Comparison of ENCODE assay signal across 8 mouse cellular contexts in genomic region chr9:112174407-112175357, GRCm38 (mm10).
DNase-seq lines count a peak whose midpoint lies in the region; ATAC-seq and TF ChIP-seq lines count a peak whose summit lies in the region.

No protein-coding gene starts in this region.

- no peaks in the 10 kb centered on the region for H3K9me3 ChIP-seq in kidney, embryonic 15.5 days (replicated peaks)
- no peaks in the 10 kb centered on the region for H3K9me3 ChIP-seq in embryonic facial prominence, embryonic 10.5 days
- H3K9me3 ChIP-seq in hindbrain, postnatal 0 days (ENCODE audit: low read length): no peaks in the 10 kb centered on the region

- intact Hi-C loops in left cerebral cortex, postnatal 10 days (cut with DNase I): no loop called here

- ATAC-seq in kidney, embryonic 15.5 days (replicated peaks; ENCODE audit: low FRiP score): peak; percentile 82; the same call in 1 of the 2 replicates
- ATAC-seq in hindbrain, postnatal 0 days: no peak

- H3ac ChIP-seq in myocyte (ENCODE audit: control insufficient read depth, insufficient read length): no peak overlapping the region

- peak overlapping the region; percentile 32 for H3K4me2 ChIP-seq in kidney, embryonic 15.5 days
- peak overlapping the region; percentile 1; the same call in 1 of the 2 replicates for H3K4me2 ChIP-seq in hindbrain, postnatal 0 days (ENCODE audit: low read depth, low read length)
- peak overlapping the region; percentile 30 for H3K4me2 ChIP-seq in myocyte (ENCODE audit: low read depth)

- 24% methylated on average over 15 of the region's 15 CpGs for WGBS in kidney, embryonic 15.5 days
- WGBS in embryonic facial prominence, embryonic 10.5 days: 19% methylated on average over 15 of the region's 15 CpGs
- 24% methylated on average over 15 of the region's 15 CpGs for WGBS in hindbrain, postnatal 0 days

- no peak overlapping the region for H3K27ac ChIP-seq in kidney, embryonic 15.5 days
- H3K27ac ChIP-seq in embryonic facial prominence, embryonic 10.5 days (replicated peaks): no peak overlapping the region
- no peak overlapping the region for H3K27ac ChIP-seq in hindbrain, postnatal 0 days

- H3K27me3 ChIP-seq in kidney, embryonic 15.5 days: no peaks in the 10 kb centered on the region
- H3K27me3 ChIP-seq in embryonic facial prominence, embryonic 10.5 days (replicated peaks; ENCODE audit: low read depth, poor library complexity, severe bottlenecking): no peaks in the 10 kb centered on the region
- H3K27me3 ChIP-seq in hindbrain, postnatal 0 days (ENCODE audit: insufficient read depth, low read length): no peaks in the 10 kb centered on the region
- no peaks in the 10 kb centered on the region for H3K27me3 ChIP-seq in myocyte (ENCODE audit: control insufficient read depth, insufficient read depth, insufficient read length)

- H3K36me3 ChIP-seq in kidney, embryonic 15.5 days: no peaks in the 10 kb centered on the region
- no peaks in the 10 kb centered on the region for H3K36me3 ChIP-seq in embryonic facial prominence, embryonic 10.5 days (replicated peaks)
- peaks cover 5% of the 10 kb centered on the region; the same call in 1 of the 2 replicates for H3K36me3 ChIP-seq in hindbrain, postnatal 0 days (ENCODE audit: insufficient read depth, low read length)
- H3K36me3 ChIP-seq in myocyte (ENCODE audit: control insufficient read depth, insufficient read depth): no peaks in the 10 kb centered on the region

- TF ChIP-seq CTCF in hindbrain, postnatal 0 days (IDR thresholded peaks at IDR 0.05; ENCODE audit: low read depth): no peak; the same call in 1 of the 2 replicates

- TF ChIP-seq POLR2A in myocyte (IDR thresholded peaks at IDR 0.05; ENCODE audit: insufficient read length, low read depth): no peak

- H3K4me1 ChIP-seq in kidney, embryonic 15.5 days: peaks cover 16% of the 10 kb centered on the region
- H3K4me1 ChIP-seq in embryonic facial prominence, embryonic 10.5 days: peaks cover 31% of the 10 kb centered on the region
- H3K4me1 ChIP-seq in hindbrain, postnatal 0 days (ENCODE audit: insufficient read depth, low read length): 0 out of 2 replicates have a peak, but pooled peaks cover 3% of the 10 kb centered on the region

- H3K4me3 ChIP-seq in kidney, embryonic 15.5 days (replicated peaks): no peak overlapping the region
- H3K4me3 ChIP-seq in embryonic facial prominence, embryonic 10.5 days: peak overlapping the region; percentile 17; the same call in 1 of the 2 replicates
- no peak overlapping the region for H3K4me3 ChIP-seq in hindbrain, postnatal 0 days (ENCODE audit: low read length)
- no peak overlapping the region for H3K4me3 ChIP-seq in myocyte

- H3K9ac ChIP-seq in kidney, embryonic 15.5 days: no peak overlapping the region
- no peak overlapping the region for H3K9ac ChIP-seq in hindbrain, postnatal 0 days (replicated peaks; ENCODE audit: low read length)

- H3K79me2 ChIP-seq in myocyte (ENCODE audit: control insufficient read depth, insufficient read depth): no peaks in the 10 kb centered on the region

- no peak for DNase-seq in kidney, adult 11 months
- peak; percentile 12 for DNase-seq in R1 (ENCODE audit: low read depth, low spot score)
- peak; percentile 41 for DNase-seq in embryonic facial prominence, embryonic 10.5 days (ENCODE audit: low spot score)
- peak; percentile 18 for DNase-seq in hindbrain, postnatal 0 days (ENCODE audit: low spot score)
- no peak for DNase-seq in left cerebral cortex, postnatal 10 days (ENCODE audit: extremely low spot score in 1 of 2, low spot score in 2 of 2)
- no peak for DNase-seq in spleen, postnatal 4 days (ENCODE audit: low spot score in 2 of 2)

TF ChIP-seq in myocyte, 11 proteins besides CTCF, POLR2A, EP300 and RAD21:
- TF ChIP-seq MYOG (IDR thresholded peaks at IDR 0.05; ENCODE audit: control insufficient read depth in 1 of 3, insufficient read depth in 1 of 3, insufficient read length in 2 of 3, low read depth in 2 of 3): no peak
- peak; percentile 50 for TF ChIP-seq USF1 (IDR thresholded peaks at IDR 0.05; ENCODE audit: low read depth)

Comparison
In these comparisons a context has a peak if more than half of its experiments do, and no peak if none do; other contexts are left out.
1. DNase-seq: peak in R1 (single experiment), embryonic facial prominence, embryonic 10.5 days (single experiment) and hindbrain, postnatal 0 days (single experiment); none in kidney, adult 11 months (single experiment), left cerebral cortex, postnatal 10 days (0 of 2) and spleen, postnatal 4 days (0 of 2).
2. Peak in every context shown above with its lines, with median percentiles within 50 percentile points of each other: H3K4me2 ChIP-seq.